Mouse (Mus musculus) urinary bladder, adult 2 months (tissue): ENCODE measurements around the gene Map2k1. TPM values are rescaled to one million over a fixed set of nuclear protein-coding genes. Genes with fewer than 3 reads are reported as not detected.
"Not testable (repeated sequence)": the region's sequence is repeated elsewhere in the genome, so short reads cannot be mapped to it uniquely, and the experiment has no call there.

Experiments
- DNase-seq: peaks from one replicate; pipeline ENCODE4 v3.0.0; 2022; ENCODE audit warnings: low spot score
- polyA plus RNA-seq: library from polyadenylated mRNA; depleted of rRNA; stranded (reverse); fragments of >200 nt; gene quantifications from 2 replicates; pipeline ENCODE4 v1.2.3, GENCODE M21; 2012; rRNA removed

Map2k1 gene
- polyA plus RNA-seq, 1 experiment, result 63.7 TPM

- DNase-seq, result no peak
Observed at GRCm38 (mm10) chr9:64156641-64157040, 96.8 kb downstream of the Map2k1 start.

GRCm38 (mm10) chr9:64139879-64140278 lies 113.6 kb downstream of the Map2k1 start:
- no peak for DNase-seq

GRCm38 (mm10) chr9:64138896-64139295 lies 114.5 kb downstream of the Map2k1 start:
- not testable (repeated sequence) for DNase-seq

Other genes starting within 250 kb of the Map2k1 start
- gene Smad6, start 231.6 kb downstream of the Map2k1 start, polyA plus RNA-seq, result 20.6 and 21.8 TPM in 2 replicates
- gene Lctl, start 136.5 kb downstream of the Map2k1 start, polyA plus RNA-seq, result 0.38 and 1.3 TPM in 2 replicates
- gene Zwilch, start 80.5 kb downstream of the Map2k1 start, polyA plus RNA-seq, result 5.5 and 5.6 TPM in 2 replicates
- 1,255 and 1,379 TPM in 2 replicates for gene Rpl4, start 80.3 kb downstream of the Map2k1 start, polyA plus RNA-seq
- 39.5 and 46.3 TPM in 2 replicates for gene Snapc5, start 74.4 kb downstream of the Map2k1 start, polyA plus RNA-seq
- 0.27 and 0.39 TPM in 2 replicates for gene Uchl4, start 18.4 kb downstream of the Map2k1 start, polyA plus RNA-seq
- 39.2 and 43.9 TPM in 2 replicates for gene Tipin, start 27.9 kb upstream of the Map2k1 start, polyA plus RNA-seq
- gene Dis3l, start 87.7 kb upstream of the Map2k1 start, polyA plus RNA-seq, result 20.2 and 21.5 TPM in 2 replicates
- gene Megf11, start 132.0 kb upstream of the Map2k1 start, polyA plus RNA-seq, result 0.17 and 0.22 TPM in 2 replicates